8 mouse cellular contexts compared by ENCODE assay signal in genomic region chr3:135307411-135308259, GRCm38 (mm10). TPM values are rescaled to one million over a fixed set of nuclear protein-coding genes. Genes with fewer than 3 reads are reported as not detected.
DNase-seq lines count a peak whose midpoint lies in the region; ATAC-seq and TF ChIP-seq lines count a peak whose summit lies in the region.

Gene Slc9b2 (plus strand): TSS chr3:135307700.

- DNase-seq in heart, adult 18-20 months: peak; percentile 11 to 18
- no peak for DNase-seq in heart, adult 9 months (ENCODE audit: low spot score in 2 of 2)
- peak; percentile 53 for DNase-seq in MEL-GATA-1-ER (ENCODE audit: extremely low read depth, low read depth)
- peak; percentile 51 for DNase-seq in forebrain, embryonic 10.5 days (ENCODE audit: extremely low spot score, low spot score)
- peak; percentile 73 for DNase-seq in lung, embryonic 14.5 days

- peak within 1 kb of the TSS; percentile 79 for H3K27ac ChIP-seq in forebrain, embryonic 10.5 days
- no peak within 1 kb of the TSS for H3K27ac ChIP-seq in intestine, embryonic 15.5 days
- H3K27ac ChIP-seq in lung, embryonic 14.5 days (ENCODE audit: low read depth): no peak within 1 kb of the TSS
- H3K27ac ChIP-seq in neural tube, embryonic 15.5 days (replicated peaks): no peak within 1 kb of the TSS

- WGBS in forebrain, embryonic 10.5 days: 10% methylated on average over 26 of the region's 28 CpGs
- WGBS in intestine, embryonic 15.5 days: 9% methylated on average over 27 of the region's 28 CpGs
- 8% methylated on average over 27 of the region's 28 CpGs for WGBS in lung, embryonic 14.5 days
- 15% methylated on average over 23 of the region's 28 CpGs for WGBS in neural tube, embryonic 15.5 days

- peak within 1 kb of the TSS; percentile 83 for H3K4me2 ChIP-seq in intestine, embryonic 15.5 days (replicated peaks)
- peak within 1 kb of the TSS; percentile 78 for H3K4me2 ChIP-seq in lung, embryonic 14.5 days
- peak within 1 kb of the TSS; percentile 73 for H3K4me2 ChIP-seq in neural tube, embryonic 15.5 days

- TF ChIP-seq CTCF in lung, embryonic 14.5 days (IDR thresholded peaks at IDR 0.05; ENCODE audit: low read depth): no peak

- peak; percentile 95 for ATAC-seq in intestine, embryonic 15.5 days
- peak; percentile 96 for ATAC-seq in lung, embryonic 14.5 days (ENCODE audit: insufficient read depth)
- ATAC-seq in neural tube, embryonic 15.5 days (ENCODE audit: low FRiP score): peak; percentile 89
- ATAC-seq in erythroid progenitor cell, adult 5-6 weeks (replicated peaks; ENCODE audit: low FRiP score, poor library complexity, severe bottlenecking): no peak

- no peak within 1 kb of the TSS; the same call in 1 of the 2 replicates for H3K9ac ChIP-seq in intestine, embryonic 15.5 days
- peak within 1 kb of the TSS; percentile 34; the same call in 1 of the 2 replicates for H3K9ac ChIP-seq in lung, embryonic 14.5 days
- H3K9ac ChIP-seq in neural tube, embryonic 15.5 days (replicated peaks): peak within 1 kb of the TSS; percentile 26; the same call in 1 of the 2 replicates

- no peaks in the 10 kb centered on the region for H3K9me3 ChIP-seq in forebrain, embryonic 10.5 days
- H3K9me3 ChIP-seq in intestine, embryonic 15.5 days: no peaks in the 10 kb centered on the region
- H3K9me3 ChIP-seq in lung, embryonic 14.5 days (ENCODE audit: low read depth, low read length): no peaks in the 10 kb centered on the region
- H3K9me3 ChIP-seq in neural tube, embryonic 15.5 days (replicated peaks): no peaks in the 10 kb centered on the region

- no peaks in the 10 kb centered on the region for H3K36me3 ChIP-seq in forebrain, embryonic 10.5 days (replicated peaks)
- H3K36me3 ChIP-seq in intestine, embryonic 15.5 days: no peaks in the 10 kb centered on the region
- no peaks in the 10 kb centered on the region for H3K36me3 ChIP-seq in lung, embryonic 14.5 days (ENCODE audit: insufficient read depth)
- no peaks in the 10 kb centered on the region for H3K36me3 ChIP-seq in neural tube, embryonic 15.5 days

- H3K4me1 ChIP-seq in forebrain, embryonic 10.5 days: peaks cover 67% of the 10 kb centered on the region
- 0 out of 2 replicates have a peak, but pooled peaks cover 10% of the 10 kb centered on the region for H3K4me1 ChIP-seq in intestine, embryonic 15.5 days (replicated peaks)
- 0 out of 2 replicates have a peak, but pooled peaks cover 3% of the 10 kb centered on the region for H3K4me1 ChIP-seq in lung, embryonic 14.5 days (ENCODE audit: insufficient read depth)
- peaks cover 10% of the 10 kb centered on the region for H3K4me1 ChIP-seq in neural tube, embryonic 15.5 days

- peaks cover 25% of the 10 kb centered on the region for H3K27me3 ChIP-seq in forebrain, embryonic 10.5 days (ENCODE audit: poor library complexity, severe bottlenecking)
- H3K27me3 ChIP-seq in intestine, embryonic 15.5 days (replicated peaks): no peaks in the 10 kb centered on the region
- H3K27me3 ChIP-seq in lung, embryonic 14.5 days (ENCODE audit: insufficient read depth, low read length): no peaks in the 10 kb centered on the region
- H3K27me3 ChIP-seq in neural tube, embryonic 15.5 days (replicated peaks): 0 out of 2 replicates have a peak, but pooled peaks cover 3% of the 10 kb centered on the region

- peak within 1 kb of the TSS; percentile 49 for H3K4me3 ChIP-seq in forebrain, embryonic 10.5 days
- H3K4me3 ChIP-seq in intestine, embryonic 15.5 days (replicated peaks): peak within 1 kb of the TSS; percentile 33
- H3K4me3 ChIP-seq in lung, embryonic 14.5 days (ENCODE audit: low read depth, low read length): peak within 1 kb of the TSS; percentile 38
- H3K4me3 ChIP-seq in neural tube, embryonic 15.5 days (replicated peaks): peak within 1 kb of the TSS; percentile 36

RNA-seq across cellular contexts. Expression of gene Slc9b2, which starts in this region (rescaled TPM):
- total RNA-seq in heart, adult 18-20 months (2021): under 1 TPM; 0.18 to 0.35 TPM
- polyA plus RNA-seq in forebrain, embryonic 10.5 days (2016; fragmentation: Nextera tagmentation; extraction: Ambion mirVana): 5.6 and 7.2 TPM in 2 replicates
- polyA plus RNA-seq in intestine, embryonic 15.5 days (2015; fragmentation: Nextera tagmentation; extraction: Ambion mirVana): 0.93 and 1.1 TPM in 2 replicates
- 1.1 and 2.2 TPM in 2 replicates for polyA plus RNA-seq in lung, embryonic 14.5 days (2014; fragmentation: Nextera tagmentation; extraction: Ambion mirVana)
- polyA plus RNA-seq in neural tube, embryonic 15.5 days (2015; fragmentation: Nextera tagmentation; extraction: Ambion mirVana): 2.4 and 2.5 TPM in 2 replicates
- total RNA-seq in erythroid progenitor cell, adult 5-6 weeks (2015; ENCODE audit: low replicate concordance): not detected in 2 replicates
- total RNA-seq in erythroid progenitor cell, adult 5-6 weeks (2017; ENCODE audit: low replicate concordance): 0.23 TPM in 1 of 2 replicates, not detected in the other

Comparison
In these comparisons a context has a peak if more than half of its experiments do, and no peak if none do; other contexts are left out.
1. Peak in DNase-seq in heart, adult 18-20 months; RNA of the gene not detected or under 1 TPM.
2. DNase-seq: peak in MEL-GATA-1-ER (single experiment), forebrain, embryonic 10.5 days (single experiment) and lung, embryonic 14.5 days (single experiment); none in heart, adult 9 months (0 of 2).
3. Peak in every context shown above with its lines, with median percentiles within 50 percentile points of each other: H3K4me3 ChIP-seq and H3K4me2 ChIP-seq.